Mouse (Mus musculus) retina, postnatal 7 days (tissue): ENCODE data around the gene Slc1a5.

ENCODE experiments used
- DNase-seq: peaks from one replicate; pipeline ENCODE4 v3.0.0-alpha.2; 2012; ENCODE audit warnings: low read depth, low spot score

Slc1a5 gene

DNA sequence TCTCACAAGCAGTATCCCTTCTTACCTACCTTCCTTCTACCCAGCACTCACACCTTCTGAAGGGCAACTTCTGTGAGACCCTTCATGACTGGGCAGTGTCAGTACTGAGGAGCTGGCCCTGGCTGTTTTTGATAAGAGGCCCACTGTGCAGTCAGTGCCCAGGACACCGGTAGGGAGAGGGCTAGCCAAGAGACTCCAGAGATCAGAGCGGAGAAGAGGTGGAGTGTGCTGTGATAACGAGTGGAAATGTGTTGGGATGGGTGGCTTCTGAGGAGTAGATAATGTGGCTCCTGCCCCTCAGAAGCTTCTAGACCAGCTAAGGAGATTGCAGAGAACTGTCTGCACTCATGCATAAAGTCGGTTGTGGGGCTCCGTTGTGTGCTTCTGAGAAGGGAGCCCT, 38.7 kb downstream of the Slc1a5 start:
- no peak for DNase-seq

DNA sequence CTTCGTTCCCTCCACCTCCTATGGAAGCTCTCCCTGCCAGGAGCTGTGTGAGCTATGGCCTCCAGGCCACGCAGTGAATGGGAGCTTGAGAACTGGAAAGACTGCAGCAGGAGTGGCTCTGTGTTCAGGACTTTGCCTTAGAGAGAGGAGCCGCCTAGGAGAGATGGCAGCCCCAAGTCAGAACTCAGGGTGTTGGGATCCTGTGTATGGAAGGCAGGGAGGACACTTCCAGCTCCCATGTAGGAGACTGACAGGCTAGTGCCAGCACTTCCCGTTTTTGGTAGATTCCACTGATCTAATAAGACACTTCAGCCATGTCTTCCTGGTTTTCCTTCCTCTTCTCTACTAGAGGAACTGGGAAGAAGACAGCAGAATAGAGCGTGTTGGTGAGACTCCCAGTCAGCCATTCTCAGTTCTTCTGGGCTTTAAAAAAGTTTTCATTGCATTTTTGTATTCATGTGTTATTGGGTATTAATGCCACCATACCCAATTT, 39.2 kb downstream of the Slc1a5 start:
- no peak for DNase-seq

DNA sequence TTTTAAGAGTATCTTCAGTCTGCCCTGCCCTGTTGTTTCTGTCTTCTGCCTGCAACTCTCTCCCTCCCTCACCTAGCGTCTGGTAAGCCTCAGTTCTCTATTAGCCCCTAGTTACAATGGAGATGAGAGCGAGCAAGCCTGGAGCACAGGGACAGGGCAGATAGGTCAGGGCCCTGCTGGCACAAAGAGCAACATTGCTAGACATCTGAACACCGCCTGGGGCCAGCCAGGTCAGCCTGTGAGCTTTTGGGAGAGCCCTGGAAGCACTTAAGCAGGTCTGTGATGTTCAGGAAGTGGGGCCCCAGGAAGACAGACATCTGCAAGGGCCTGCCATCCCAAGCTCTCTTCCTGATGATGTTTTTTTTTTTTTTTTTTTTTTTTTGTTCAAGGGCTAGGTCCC, 40.0 kb downstream of the Slc1a5 start:
- DNase-seq, result no peak

DNA sequence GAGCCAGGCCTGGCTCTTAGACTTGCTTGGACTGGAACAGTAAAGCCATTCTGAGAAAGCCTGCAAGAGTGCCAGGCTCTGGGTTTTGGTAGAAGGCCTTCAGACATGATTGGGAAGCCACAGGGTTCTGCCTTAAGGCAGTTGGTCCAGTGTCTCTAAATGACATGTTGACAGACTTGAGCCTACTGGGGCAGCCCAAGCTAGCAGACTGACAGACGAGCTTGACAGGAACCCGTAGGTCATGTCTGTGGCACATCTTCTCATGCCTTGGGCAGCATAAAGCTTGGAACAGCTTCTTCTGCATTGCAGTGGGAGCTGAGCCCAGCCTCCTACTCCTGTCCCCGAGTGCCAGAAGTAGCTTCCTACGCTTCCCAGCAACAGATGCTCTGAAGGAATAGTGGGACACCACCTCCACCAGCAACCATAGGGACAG, 40.5 kb downstream of the Slc1a5 start:
- no peak for DNase-seq

DNA sequence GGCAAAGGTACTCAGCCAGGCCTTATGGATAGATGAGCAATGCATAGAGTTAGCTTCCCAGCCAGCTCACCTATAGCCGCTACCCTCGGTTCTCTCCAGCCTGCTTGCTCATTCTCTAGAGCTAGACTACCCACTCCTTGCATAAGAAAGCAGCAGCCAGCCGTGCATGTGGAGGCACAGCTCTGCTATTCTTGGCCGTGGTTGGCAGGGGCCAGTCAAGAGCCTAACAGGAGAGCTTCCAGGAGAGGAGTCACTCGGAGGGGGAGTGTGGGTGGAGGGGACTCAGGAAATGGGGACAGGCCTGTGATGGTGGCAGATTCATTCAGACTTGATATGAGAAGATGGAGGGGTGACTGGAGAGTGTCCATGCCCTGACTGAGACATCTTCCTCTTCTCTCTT, 42.6 kb downstream of the Slc1a5 start:
- no peak for DNase-seq

DNA sequence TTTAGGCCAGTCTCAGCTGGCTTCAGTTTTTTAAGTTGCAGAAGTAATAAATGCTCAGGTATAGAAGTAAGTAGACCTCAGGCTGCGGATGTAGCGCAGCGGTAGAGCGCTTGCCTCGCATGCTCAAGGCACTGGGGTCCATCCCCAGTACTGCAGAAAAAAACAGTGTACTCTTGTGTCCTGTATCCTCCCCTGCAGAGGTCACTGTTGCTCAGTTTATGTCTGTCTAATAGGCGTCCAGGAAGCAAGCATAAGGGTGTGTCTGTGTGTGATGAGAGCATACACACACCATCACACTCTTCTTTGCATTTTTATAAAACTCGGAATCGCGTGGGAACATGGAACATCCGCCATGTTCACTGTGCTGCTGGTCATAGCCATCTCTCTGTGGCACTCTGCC, 44.6 kb downstream of the Slc1a5 start:
- DNase-seq, result no peak

DNA sequence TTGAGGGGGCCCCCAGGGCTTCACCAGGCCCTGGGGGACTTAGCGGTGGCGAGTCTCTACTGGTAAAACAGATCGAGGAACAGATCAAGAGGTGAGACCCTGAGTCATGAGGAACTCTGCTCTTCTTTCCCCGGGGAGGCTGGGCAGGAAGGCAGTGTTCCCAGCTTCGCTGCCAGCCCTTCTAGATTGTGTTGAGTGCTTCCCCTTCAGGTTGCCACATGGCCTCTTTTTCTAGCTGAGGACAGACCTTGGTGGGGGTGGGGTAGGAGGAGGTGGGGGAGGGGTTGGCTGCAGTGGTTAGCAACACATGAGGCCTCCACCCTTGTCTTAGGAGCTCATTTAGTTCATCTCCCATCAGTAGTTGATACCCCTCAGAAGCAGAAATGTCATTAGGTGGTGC, 45.4 kb downstream of the Slc1a5 start:
- DNase-seq, result no peak

DNA sequence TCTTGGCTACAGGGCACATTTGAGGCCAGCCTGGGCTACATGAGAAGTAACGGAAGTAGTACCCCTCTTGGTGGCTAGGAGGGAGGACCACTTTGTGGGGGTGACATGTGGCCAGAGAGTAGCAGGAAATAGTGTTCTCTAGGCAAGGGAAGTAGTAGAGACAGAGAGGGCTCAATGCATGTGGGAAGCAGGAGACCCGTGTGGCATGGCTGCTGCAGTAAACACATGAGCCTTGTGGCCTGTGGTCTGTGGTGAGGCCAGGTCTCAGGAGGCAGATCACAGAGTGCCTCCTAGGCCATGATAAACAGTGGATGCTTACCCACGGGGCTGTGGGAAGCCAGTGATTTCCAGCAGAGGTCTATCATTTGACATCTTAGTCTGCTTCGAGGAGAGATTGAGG, 46.1 kb downstream of the Slc1a5 start:
- DNase-seq, result no peak

DNA sequence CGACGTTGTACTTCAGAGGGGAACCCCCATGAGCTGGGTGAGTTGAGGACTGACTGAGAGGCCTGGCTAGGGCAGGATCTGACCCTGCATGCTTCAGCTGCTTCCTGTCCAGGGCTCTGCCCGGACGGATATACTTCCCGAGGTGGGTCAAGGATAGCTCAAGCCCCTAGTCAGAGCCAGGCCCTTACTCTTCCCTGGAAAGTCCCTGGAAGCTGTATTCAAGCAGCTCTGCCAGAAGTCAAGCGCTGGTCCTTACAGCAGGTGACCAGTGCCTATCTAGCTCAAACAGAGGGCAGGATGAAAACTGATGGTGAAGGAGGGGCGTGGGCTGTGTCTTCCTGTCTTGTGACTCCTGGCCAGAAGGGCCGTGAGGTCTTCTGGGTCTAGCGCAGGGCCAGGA, 49.3 kb downstream of the Slc1a5 start:
- DNase-seq, result no peak

DNA sequence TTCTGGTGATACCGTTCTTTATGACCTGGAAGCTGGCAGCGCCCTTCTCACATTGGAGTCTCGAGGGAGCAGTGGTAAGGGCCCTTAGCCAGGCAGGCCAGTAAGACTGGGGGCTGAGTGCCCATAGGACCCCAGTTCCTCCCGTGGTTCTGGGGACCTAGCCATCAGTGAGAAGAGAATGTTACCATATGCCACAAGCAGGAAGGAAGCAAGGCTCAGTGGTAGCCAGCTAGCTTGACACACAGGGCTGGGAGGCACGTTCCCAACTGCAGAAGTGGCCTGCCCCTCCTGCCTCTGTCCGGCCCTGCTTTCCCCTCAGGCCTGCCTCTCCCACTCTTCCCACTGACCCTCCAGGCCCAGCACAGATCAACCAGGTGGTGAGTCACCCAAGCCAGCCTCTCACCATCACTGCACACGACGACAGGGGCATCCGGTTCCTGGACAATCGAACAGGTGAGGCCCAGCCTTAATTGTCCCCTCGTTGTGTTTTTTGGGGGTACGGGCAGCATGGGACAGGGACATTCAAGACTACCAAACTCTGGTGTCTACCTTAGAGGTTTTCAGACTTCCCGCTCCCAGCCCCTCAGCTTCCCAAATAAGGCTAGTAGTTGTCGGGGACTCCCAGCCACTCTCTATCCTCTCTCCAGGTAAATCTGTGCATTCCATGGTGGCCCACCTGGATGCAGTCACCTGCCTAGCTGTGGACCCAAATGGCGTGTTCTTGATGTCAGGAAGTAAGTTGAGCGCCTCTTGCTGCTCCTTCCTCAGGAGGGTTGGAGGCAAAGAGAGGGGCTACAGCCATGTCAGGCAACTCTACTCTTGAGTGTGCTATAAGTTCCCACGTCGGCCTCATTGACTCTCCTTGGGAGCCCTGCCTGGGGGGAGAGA, 57.0 kb downstream of the Slc1a5 start:
- DNase-seq, result no peak

DNA sequence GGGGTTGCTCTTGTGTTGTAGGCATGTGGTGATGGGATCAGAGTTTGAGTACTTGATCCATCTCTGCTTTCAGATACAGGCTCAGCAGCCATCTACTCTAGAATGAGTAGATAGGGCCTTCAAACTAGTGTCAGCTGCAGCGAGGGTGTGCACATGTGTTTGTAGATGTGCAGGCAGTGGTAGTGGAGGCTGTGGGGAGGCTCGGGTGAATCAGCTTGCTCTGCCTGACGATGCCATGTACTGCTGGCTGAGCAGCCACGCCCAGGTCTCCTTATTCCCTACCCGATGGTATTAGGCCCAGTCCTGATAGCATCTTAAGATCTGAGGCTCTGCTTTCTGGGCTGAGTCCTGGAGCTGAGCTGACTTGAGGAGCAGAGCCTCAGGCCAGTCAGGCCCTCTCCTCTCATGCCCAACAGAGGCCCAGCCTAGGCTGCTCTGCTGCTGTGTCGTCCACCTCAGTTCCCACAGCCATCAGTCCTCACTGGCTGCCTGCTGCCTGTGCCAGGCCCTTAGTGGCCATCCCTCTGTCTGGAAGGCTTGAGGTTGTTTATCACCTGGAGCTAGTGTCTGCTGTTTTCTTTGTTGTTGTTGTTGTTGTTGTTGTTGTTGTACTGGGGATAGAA, 57.8 kb downstream of the Slc1a5 start:
- DNase-seq, result no peak

DNA sequence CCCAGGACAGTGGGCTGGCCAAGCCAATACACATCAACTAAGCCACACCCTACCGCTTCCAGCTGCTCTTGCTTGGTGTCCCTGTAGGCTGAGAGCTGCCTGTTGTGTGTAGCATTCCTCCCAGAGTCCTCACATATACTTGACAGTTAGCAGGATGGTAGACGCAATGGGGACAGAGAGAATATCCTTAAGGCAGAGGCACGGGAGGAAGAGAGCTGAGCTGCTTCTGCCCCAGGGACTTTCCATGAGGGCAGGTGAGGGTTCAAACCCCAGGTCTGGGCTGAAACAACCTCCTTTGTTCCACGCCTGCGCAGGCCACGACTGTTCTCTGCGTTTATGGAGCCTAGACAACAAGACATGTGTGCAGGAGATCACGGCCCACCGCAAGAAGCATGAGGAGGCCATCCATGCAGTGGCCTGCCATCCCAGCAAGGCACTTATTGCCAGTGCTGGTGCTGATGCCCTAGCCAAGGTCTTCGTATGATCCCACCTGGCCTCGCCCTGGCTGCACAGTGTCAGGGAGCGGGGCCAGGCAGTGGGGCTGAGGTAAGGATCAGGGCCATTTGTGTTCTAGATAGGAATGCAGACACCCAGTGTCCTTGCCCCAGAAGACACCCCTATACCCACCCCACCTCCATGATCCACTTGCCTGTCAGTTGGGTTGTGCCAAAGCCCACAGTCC, 58.4 kb downstream of the Slc1a5 start:
- DNase-seq, result no peak

DNA sequence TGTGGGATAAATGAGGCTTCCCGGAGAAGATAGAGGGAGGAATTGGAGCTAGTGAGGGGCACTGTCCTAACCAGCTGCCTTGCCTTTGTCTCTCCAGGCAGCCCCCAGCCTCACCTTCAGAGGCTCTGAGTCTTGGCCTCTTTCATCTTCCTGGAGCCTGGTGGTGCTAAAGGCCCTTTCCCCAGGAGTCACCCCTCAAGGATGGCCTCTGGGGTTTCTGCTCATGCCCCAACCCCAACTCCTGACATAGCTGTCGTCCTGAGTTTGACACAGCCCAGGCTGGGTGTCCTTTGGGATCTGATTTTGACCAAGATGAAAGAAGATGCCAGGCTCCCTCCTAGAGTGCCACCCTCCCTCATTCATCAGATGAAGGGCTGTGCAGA, 59.0 kb downstream of the Slc1a5 start:
- no peak for DNase-seq

DNA sequence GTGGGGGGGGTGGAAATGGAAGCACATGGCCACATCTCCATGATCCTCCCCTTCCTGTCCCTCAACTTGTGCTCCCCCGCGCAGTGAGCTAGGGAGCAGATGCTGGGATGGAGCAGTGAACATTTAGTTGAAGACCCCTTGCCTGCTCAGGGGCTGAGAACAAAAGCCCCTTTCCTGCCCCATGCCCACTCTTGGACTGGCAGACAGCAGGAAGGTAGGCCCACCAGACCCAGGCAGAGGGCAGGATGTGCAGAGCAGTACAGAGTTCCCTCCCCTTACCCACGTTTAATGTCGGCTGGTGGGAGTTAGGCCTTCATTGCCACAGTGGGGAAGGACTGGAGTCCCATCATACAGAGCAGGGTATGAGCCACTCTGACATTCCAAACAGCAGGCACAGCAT, 59.9 kb downstream of the Slc1a5 start:
- DNase-seq, result no peak

DNA sequence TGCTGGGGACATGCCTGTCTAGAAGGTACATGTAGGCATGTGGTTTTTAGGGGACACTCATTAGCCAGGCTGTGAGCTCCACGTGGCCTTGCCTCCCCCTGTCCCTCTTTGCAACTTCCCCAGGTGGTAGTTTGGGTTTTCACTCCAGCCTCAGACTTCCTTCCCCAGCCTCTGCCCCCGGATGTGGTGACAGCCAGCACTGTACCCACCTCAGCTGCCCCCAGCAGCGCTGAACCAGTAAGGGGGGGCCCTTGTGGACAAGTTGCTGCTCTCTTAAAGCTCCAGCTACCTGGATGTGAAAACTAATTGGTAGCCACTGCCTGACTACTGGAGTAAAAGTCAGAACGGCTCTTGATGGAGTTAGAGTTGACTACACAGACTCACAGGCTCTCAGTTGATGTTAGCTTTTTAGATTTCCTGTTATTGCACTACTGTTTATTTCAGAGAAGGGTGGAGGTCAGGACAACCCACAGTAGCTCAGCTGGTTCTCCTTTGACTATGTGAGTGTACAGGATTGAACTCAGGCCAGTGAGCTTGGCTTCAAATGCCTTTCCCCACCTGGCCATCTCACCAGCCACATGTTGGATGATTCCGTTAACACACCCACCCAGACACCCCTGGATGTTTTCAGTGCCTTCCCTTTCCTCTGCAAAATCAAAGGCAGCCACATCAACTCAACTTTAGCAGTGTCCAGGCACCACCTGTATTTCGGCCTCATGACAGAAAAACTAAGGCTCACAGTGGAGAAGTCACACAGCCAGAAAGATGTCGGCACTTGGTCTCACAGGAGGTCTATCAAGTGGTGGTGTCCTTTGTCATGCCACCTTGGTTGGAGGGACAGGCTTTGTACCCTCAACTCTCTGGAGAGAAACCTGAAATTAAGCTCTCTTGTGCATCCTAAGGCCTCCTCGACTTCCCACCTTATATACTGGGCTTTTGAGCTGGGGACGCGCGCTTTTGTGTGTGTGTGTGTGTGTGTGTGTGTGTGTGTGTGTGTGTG, 60.7 kb downstream of the Slc1a5 start:
- DNase-seq, result no peak

DNA sequence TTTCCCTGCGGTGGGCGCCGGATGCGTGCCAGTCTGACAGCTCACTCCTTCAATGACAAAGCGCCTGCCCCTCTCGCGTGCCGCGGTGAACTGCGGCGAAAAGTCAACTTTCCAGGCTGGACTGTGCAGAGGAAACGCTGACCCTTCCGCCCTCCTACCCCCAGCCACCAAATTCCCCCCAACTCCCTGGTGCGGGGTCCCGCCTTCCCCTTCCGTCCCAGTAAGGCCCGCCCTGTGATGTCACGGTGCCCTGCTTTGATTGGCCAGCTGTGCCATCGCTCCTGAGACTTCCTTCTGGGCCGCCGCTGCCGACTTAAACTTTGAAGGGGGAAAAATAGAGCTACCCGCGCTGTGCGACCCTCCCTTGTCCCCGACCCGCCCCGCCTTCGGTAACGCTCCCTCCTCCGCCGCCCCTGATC, 61.5 kb downstream of the Slc1a5 start, which contains the start of gene Prkd2:
Prkd2 (plus strand) TSS at position 258 of the 419 bp plus-strand sequence.
- DNase-seq, result peak; percentile 70

DNA sequence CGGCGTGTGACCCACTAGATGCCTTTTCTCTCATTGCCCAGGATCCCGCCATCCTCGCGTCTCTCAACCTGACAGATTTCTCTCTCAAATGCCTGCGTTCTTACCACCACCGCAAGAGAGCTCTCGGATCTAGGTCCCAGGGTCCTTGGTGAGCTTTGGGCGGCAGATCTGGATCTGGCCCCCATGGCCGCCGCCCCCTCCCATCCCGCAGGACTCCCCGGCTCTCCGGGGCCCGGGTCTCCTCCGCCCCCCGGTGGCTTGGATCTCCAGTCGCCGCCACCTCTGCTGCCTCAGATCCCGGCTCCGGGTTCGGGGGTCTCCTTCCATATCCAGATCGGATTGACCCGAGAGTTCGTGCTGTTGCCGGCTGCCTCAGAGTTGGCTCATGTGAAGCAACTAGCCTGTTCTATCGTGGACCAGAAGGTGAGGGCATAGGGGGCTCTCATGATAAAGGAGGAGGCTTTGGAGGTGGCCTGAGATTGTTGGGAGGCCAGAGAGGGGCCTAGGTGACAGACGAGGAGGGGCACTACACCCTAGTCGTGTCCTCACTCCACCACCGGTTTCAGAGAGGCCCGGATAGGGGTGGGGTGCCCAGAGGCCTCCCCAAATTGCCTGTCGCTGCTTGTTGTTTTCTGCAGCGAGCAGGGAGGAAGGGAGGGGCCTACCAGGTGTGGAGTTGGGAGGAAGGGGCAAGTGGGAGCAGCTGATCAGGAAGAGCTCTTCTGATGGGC, 62.5 kb downstream of the Slc1a5 start:
- no peak for DNase-seq

DNA sequence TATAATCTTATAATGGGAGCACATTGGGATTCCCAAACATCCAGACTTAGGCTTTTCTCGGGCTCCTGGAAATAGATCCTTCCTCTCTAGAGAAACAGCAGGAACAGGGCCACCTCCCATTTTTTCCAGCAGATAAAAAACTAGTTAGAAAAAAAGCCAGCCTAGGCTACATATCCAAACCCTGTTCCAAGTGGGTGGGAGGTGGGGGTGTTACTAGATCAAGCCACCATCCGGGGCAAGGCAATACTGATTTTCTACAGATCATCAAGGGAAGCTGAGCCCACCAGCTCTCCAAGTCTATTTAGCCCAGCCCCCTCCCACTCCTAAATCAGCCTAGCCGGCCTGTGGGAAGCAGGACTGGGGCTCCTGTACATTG, 63.5 kb downstream of the Slc1a5 start:
- no peak for DNase-seq

DNA sequence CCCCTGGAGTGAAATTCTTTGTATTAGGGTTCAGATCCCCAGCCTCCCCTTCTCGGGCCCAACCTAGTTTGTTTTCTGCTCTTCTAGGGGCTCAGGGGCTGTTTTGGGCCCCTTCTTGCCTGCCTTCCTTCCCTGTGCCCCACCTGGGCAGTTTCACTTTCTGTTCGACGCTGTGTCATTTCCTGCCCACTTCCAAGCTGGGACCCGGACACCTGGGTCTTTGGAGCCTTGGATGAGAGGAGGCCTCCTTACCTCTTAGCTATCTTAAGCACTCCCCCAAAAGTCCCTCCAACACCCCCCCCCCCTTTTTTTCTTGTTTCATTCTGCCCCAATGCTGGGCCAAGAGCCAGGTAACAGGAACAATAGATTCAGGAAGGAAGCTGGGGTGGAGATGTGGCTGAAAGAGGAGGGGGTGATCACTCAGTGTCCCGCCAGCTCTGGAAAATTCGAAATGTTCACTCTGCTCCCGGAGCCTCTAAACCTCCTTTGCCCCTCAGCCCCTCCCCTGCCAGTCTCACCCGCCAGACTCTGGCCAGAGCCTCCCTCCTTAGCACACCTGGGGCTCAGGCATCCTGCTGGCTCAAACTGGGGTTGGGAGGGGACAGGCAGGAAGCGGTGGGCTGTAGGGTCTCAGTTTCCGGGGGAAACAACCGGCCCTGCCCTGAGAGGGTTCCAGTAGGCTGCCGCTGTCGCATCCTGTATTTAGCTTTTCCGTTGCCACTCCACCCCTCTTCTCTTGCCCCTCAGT, 64.1 kb downstream of the Slc1a5 start:
- DNase-seq, result no peak

DNA sequence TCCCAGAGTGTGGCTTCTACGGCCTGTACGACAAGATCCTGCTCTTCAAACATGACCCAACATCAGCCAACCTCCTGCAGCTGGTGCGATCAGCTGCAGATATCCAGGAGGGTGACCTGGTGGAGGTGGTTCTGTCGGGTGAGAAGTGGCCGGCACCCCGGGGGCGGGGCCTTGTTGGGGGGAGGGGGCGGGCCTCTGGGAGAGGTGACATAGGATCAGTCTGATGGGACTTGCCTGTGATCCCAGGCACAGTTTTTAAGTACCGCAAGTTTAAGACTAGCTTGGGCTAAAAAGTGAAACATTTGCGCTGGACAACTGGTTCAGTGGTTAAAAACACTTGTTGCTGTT, 64.7 kb downstream of the Slc1a5 start:
- no peak for DNase-seq
